Mouse (Mus musculus): Measurements from ENCODE around the gene Tcp11. TPM values are rescaled to one million over a fixed set of nuclear protein-coding genes. Genes with fewer than 3 reads are reported as not detected.

The Tcp11 gene
- polyA plus RNA-seq, 1 experiment = not detected

GRCm38 (mm10) chr17:28074486-28074885 is 6.0 kb downstream of the Tcp11 start:
- TF ChIP-seq POLR2A (IDR thresholded peaks at IDR 0.05; ENCODE audit: low read depth, low read length) = no peak
- TF ChIP-seq CTCF (IDR thresholded peaks at IDR 0.05; ENCODE audit: borderline replicate concordance, insufficient read depth, low read length) = no peak
- Histone ChIP-seq H3K4me1 (ENCODE audit: control insufficient read depth, insufficient read depth, low read length) (no peaks in the 10 kb centered on the region), H3K4me3 (ENCODE audit: insufficient read depth, low read length) (no peak overlapping the region), H3K27ac (ENCODE audit: insufficient read depth, low read length) (no peak overlapping the region)

GRCm38 (mm10) chr17:28072730-28073129 is 7.7 kb downstream of the Tcp11 start:
- no peaks in the 10 kb centered on the region for H3K4me1 ChIP-seq (ENCODE audit: control insufficient read depth, insufficient read depth, low read length)

GRCm38 (mm10) chr17:28070256-28070655 is 10.2 kb downstream of the Tcp11 start:
- Histone ChIP-seq H3K4me3 (ENCODE audit: insufficient read depth, low read length) (no peak overlapping the region), H3K4me1 (ENCODE audit: control insufficient read depth, insufficient read depth, low read length) (no peaks in the 10 kb centered on the region), H3K27ac (ENCODE audit: insufficient read depth, low read length) (no peak overlapping the region)
- TF ChIP-seq POLR2A (IDR thresholded peaks at IDR 0.05; ENCODE audit: low read depth, low read length) = no peak
- no peak for TF ChIP-seq CTCF (IDR thresholded peaks at IDR 0.05; ENCODE audit: borderline replicate concordance, insufficient read depth, low read length)

More at GRCm38 (mm10) chr17:28072730-28073129, 7.7 kb downstream of the Tcp11 start:
- no peak for TF ChIP-seq CTCF (IDR thresholded peaks at IDR 0.05; ENCODE audit: borderline replicate concordance, insufficient read depth, low read length)
- TF ChIP-seq POLR2A (IDR thresholded peaks at IDR 0.05; ENCODE audit: low read depth, low read length) = no peak
- no peak overlapping the region for H3K4me3 ChIP-seq (ENCODE audit: insufficient read depth, low read length)
- H3K27ac ChIP-seq (ENCODE audit: insufficient read depth, low read length) = no peak overlapping the region

GRCm38 (mm10) chr17:28069446-28069845 is 11.0 kb downstream of the Tcp11 start:
- no peak for TF ChIP-seq POLR2A (IDR thresholded peaks at IDR 0.05; ENCODE audit: low read depth, low read length)
- no peak for TF ChIP-seq CTCF (IDR thresholded peaks at IDR 0.05; ENCODE audit: borderline replicate concordance, insufficient read depth, low read length)
- H3K4me3 ChIP-seq (ENCODE audit: insufficient read depth, low read length) = no peak overlapping the region
- no peaks in the 10 kb centered on the region for H3K4me1 ChIP-seq (ENCODE audit: control insufficient read depth, insufficient read depth, low read length)
- no peak overlapping the region for H3K27ac ChIP-seq (ENCODE audit: insufficient read depth, low read length)

- Histone ChIP-seq H3K27ac (ENCODE audit: insufficient read depth, low read length) (no peak overlapping the region), H3K4me1 (ENCODE audit: control insufficient read depth, insufficient read depth, low read length) (no peaks in the 10 kb centered on the region), H3K4me3 (ENCODE audit: insufficient read depth, low read length) (no peak overlapping the region)
- TF ChIP-seq CTCF (IDR thresholded peaks at IDR 0.05; ENCODE audit: borderline replicate concordance, insufficient read depth, low read length) = no peak
- no peak for TF ChIP-seq POLR2A (IDR thresholded peaks at IDR 0.05; ENCODE audit: low read depth, low read length)
Measured at GRCm38 (mm10) chr17:28067303-28067702, 13.1 kb downstream of the Tcp11 start.

- TF ChIP-seq POLR2A (IDR thresholded peaks at IDR 0.05; ENCODE audit: low read depth, low read length) (no peak), CTCF (IDR thresholded peaks at IDR 0.05; ENCODE audit: borderline replicate concordance, insufficient read depth, low read length) (no peak)
- Histone ChIP-seq H3K4me3 (ENCODE audit: insufficient read depth, low read length) (no peak overlapping the region), H3K4me1 (ENCODE audit: control insufficient read depth, insufficient read depth, low read length) (no peaks in the 10 kb centered on the region), H3K27ac (ENCODE audit: insufficient read depth, low read length) (no peak overlapping the region)
Measured at GRCm38 (mm10) chr17:28063163-28063562, 17.3 kb downstream of the Tcp11 start.

GRCm38 (mm10) chr17:28062710-28063109 is 17.7 kb downstream of the Tcp11 start:
- no peak overlapping the region for H3K27ac ChIP-seq (ENCODE audit: insufficient read depth, low read length)
- H3K4me3 ChIP-seq (ENCODE audit: insufficient read depth, low read length) = no peak overlapping the region
- TF ChIP-seq CTCF (IDR thresholded peaks at IDR 0.05; ENCODE audit: borderline replicate concordance, insufficient read depth, low read length) (no peak), POLR2A (IDR thresholded peaks at IDR 0.05; ENCODE audit: low read depth, low read length) (no peak)
- H3K4me1 ChIP-seq (ENCODE audit: control insufficient read depth, insufficient read depth, low read length) = no peaks in the 10 kb centered on the region

GRCm38 (mm10) chr17:28061472-28061871 is 19.0 kb downstream of the Tcp11 start:
- TF ChIP-seq CTCF (IDR thresholded peaks at IDR 0.05; ENCODE audit: borderline replicate concordance, insufficient read depth, low read length) (peak; percentile 79), POLR2A (IDR thresholded peaks at IDR 0.05; ENCODE audit: low read depth, low read length) (no peak)
- no peaks in the 10 kb centered on the region for H3K4me1 ChIP-seq (ENCODE audit: control insufficient read depth, insufficient read depth, low read length)
- H3K4me3 ChIP-seq (ENCODE audit: insufficient read depth, low read length) = no peak overlapping the region
- no peak overlapping the region for H3K27ac ChIP-seq (ENCODE audit: insufficient read depth, low read length)

GRCm38 (mm10) chr17:28060681-28061080 is 19.8 kb downstream of the Tcp11 start:
- no peak overlapping the region for H3K27ac ChIP-seq (ENCODE audit: insufficient read depth, low read length)
- no peaks in the 10 kb centered on the region for H3K4me1 ChIP-seq (ENCODE audit: control insufficient read depth, insufficient read depth, low read length)
- TF ChIP-seq POLR2A (IDR thresholded peaks at IDR 0.05; ENCODE audit: low read depth, low read length) (no peak), CTCF (IDR thresholded peaks at IDR 0.05; ENCODE audit: borderline replicate concordance, insufficient read depth, low read length) (no peak)
- no peak overlapping the region for H3K4me3 ChIP-seq (ENCODE audit: insufficient read depth, low read length)

- no peaks in the 10 kb centered on the region for H3K4me1 ChIP-seq (ENCODE audit: control insufficient read depth, insufficient read depth, low read length)
- H3K4me3 ChIP-seq (ENCODE audit: insufficient read depth, low read length) = no peak overlapping the region
- no peak overlapping the region for H3K27ac ChIP-seq (ENCODE audit: insufficient read depth, low read length)
- TF ChIP-seq POLR2A (IDR thresholded peaks at IDR 0.05; ENCODE audit: low read depth, low read length) = no peak
- TF ChIP-seq CTCF (IDR thresholded peaks at IDR 0.05; ENCODE audit: borderline replicate concordance, insufficient read depth, low read length) = no peak
Measured at GRCm38 (mm10) chr17:28058346-28058745, 22.1 kb downstream of the Tcp11 start.

Data from embryonic fibroblast, embryonic 13.5 days (primary cell).